Mouse (Mus musculus): ENCODE data around the gene Porcn. TPM values are rescaled to one million over a fixed set of nuclear protein-coding genes. Genes with fewer than 3 reads are reported as not detected.

Gene Porcn
- total RNA-seq, 2 experiments from 2014 or later = 94.5 to 101 TPM

GRCm38 (mm10) chrX:8207224-8207623, 899 bp upstream of the Porcn start:
- no peak for DNase-seq (ENCODE audit: extremely low spot score in 1 of 2, low spot score in 1 of 2)

GRCm38 (mm10) chrX:8206694-8207197, 421 bp upstream of the Porcn start:
- DNase-seq (ENCODE audit: extremely low spot score in 1 of 2, low spot score in 1 of 2) = no peak

GRCm38 (mm10) chrX:8205551-8205950, 774 bp downstream of the Porcn start:
- no peak for DNase-seq (ENCODE audit: extremely low spot score in 1 of 2, low spot score in 1 of 2)

- no peak for DNase-seq (ENCODE audit: extremely low spot score in 1 of 2, low spot score in 1 of 2)
Measured at GRCm38 (mm10) chrX:8205088-8205487, 1.2 kb downstream of the Porcn start.

GRCm38 (mm10) chrX:8204076-8204475, 2.2 kb downstream of the Porcn start:
- DNase-seq (ENCODE audit: extremely low spot score in 1 of 2, low spot score in 1 of 2) = no peak

GRCm38 (mm10) chrX:8203105-8203504, 3.2 kb downstream of the Porcn start:
- no peak for DNase-seq (ENCODE audit: extremely low spot score in 1 of 2, low spot score in 1 of 2)

- peak; percentile 17 to 29 for DNase-seq (ENCODE audit: extremely low spot score in 1 of 2, low spot score in 1 of 2)
Measured at GRCm38 (mm10) chrX:8193419-8193723, 13.0 kb downstream of the Porcn start, which contains the start of gene Ebp. TSS of gene Ebp (minus strand) at chrX:8193512.

- peak; percentile 48 to 50 for DNase-seq (ENCODE audit: extremely low spot score in 1 of 2, low spot score in 1 of 2)
Measured at GRCm38 (mm10) chrX:8192640-8193418, 13.5 kb downstream of the Porcn start.

- DNase-seq (ENCODE audit: extremely low spot score in 1 of 2, low spot score in 1 of 2) = no peak
Measured at GRCm38 (mm10) chrX:8192126-8192639, 14.1 kb downstream of the Porcn start.

- no peak for DNase-seq (ENCODE audit: extremely low spot score in 1 of 2, low spot score in 1 of 2)
Measured at GRCm38 (mm10) chrX:8182871-8183540, 23.3 kb downstream of the Porcn start.

GRCm38 (mm10) chrX:8179646-8180045, 26.7 kb downstream of the Porcn start:
- no peak for DNase-seq (ENCODE audit: extremely low spot score in 1 of 2, low spot score in 1 of 2)

- no peak for DNase-seq (ENCODE audit: extremely low spot score in 1 of 2, low spot score in 1 of 2)
Measured at GRCm38 (mm10) chrX:8178871-8179270, 27.5 kb downstream of the Porcn start.

- DNase-seq (ENCODE audit: extremely low spot score in 1 of 2, low spot score in 1 of 2) = peak; percentile 54 to 61
Measured at GRCm38 (mm10) chrX:8175504-8176385, 30.6 kb downstream of the Porcn start, which contains the start of gene Tbc1d25. TSS of gene Tbc1d25 (minus strand) at chrX:8176181.

- no peak for DNase-seq (ENCODE audit: extremely low spot score in 1 of 2, low spot score in 1 of 2)
Measured at GRCm38 (mm10) chrX:8175169-8175503, 31.2 kb downstream of the Porcn start.

- no peak for DNase-seq (ENCODE audit: extremely low spot score in 1 of 2, low spot score in 1 of 2)
Measured at GRCm38 (mm10) chrX:8167716-8168647, 38.3 kb downstream of the Porcn start.

GRCm38 (mm10) chrX:8164471-8164870, 41.9 kb downstream of the Porcn start:
- DNase-seq (ENCODE audit: extremely low spot score in 1 of 2, low spot score in 1 of 2) = no peak

GRCm38 (mm10) chrX:8163076-8163475, 43.2 kb downstream of the Porcn start:
- no peak for DNase-seq (ENCODE audit: extremely low spot score in 1 of 2, low spot score in 1 of 2)

GRCm38 (mm10) chrX:8145153-8145991, 61.0 kb downstream of the Porcn start, which contains the start of gene Rbm3:
TSS of gene Rbm3 (minus strand) at chrX:8145880.
- peak; percentile 60 to 70 for DNase-seq (ENCODE audit: extremely low spot score in 1 of 2, low spot score in 1 of 2)
